Mouse (Mus musculus) embryonic fibroblast, embryonic 13.5 days (primary cell): Measurements from ENCODE around the gene Cacna1s. TPM values are rescaled to one million over a fixed set of nuclear protein-coding genes. Genes with fewer than 3 reads are reported as not detected.

Experiments used
- H3K27ac ChIP-seq: 2 replicates; pipeline ENCODE4 v1.5.1; 2012; ENCODE audit warnings: low read length, control low read depth, inconsistent platforms; ENCODE audit not compliant: insufficient read depth
- H3K4me1 ChIP-seq: 2 replicates; pipeline ENCODE4 v1.6.1; 2011; ENCODE audit warnings: low read length; ENCODE audit not compliant: control insufficient read depth, insufficient read depth
- H3K4me3 ChIP-seq: 2 replicates; pipeline ENCODE4 v1.5.1; 2011; ENCODE audit warnings: mild to moderate bottlenecking, control low read depth, low read length; ENCODE audit not compliant: insufficient read depth
- CTCF ChIP-seq: IDR thresholded peaks from 2 replicates; pipeline ENCODE4 v1.5.1; 2011; ENCODE audit warnings: mild to moderate bottlenecking, control low read depth, low read length, moderate library complexity, borderline replicate concordance; ENCODE audit not compliant: insufficient read depth
- POLR2A ChIP-seq: IDR thresholded peaks from 2 replicates; pipeline ENCODE4 v1.6.1; 2011; ENCODE audit warnings: low read depth, mild to moderate bottlenecking, control low read depth, low read length, moderate library complexity
- polyA plus RNA-seq: library from polyadenylated mRNA; stranded (reverse); fragments of >200 nt; gene quantifications from 2 replicates; pipeline ENCODE4 v1.2.4, GENCODE M21; 2011; ENCODE audit warnings: low read depth; ENCODE audit not compliant: missing spikeins, insufficient read length

Gene Cacna1s
- polyA plus RNA-seq, 1 experiment = not detected

GRCm38 (mm10) chr1:136077656-136078055, 25.1 kb downstream of the Cacna1s start:
- H3K27ac ChIP-seq = no peak overlapping the region
- H3K4me1 ChIP-seq = no peaks in the 10 kb centered on the region
- no peak for TF ChIP-seq CTCF
- no peak for TF ChIP-seq POLR2A
- no peak overlapping the region for H3K4me3 ChIP-seq

- H3K27ac ChIP-seq = no peak overlapping the region
- no peak overlapping the region for H3K4me3 ChIP-seq
- TF ChIP-seq CTCF (no peak), POLR2A (no peak)
- no peaks in the 10 kb centered on the region for H3K4me1 ChIP-seq
These were observed 28.6 kb downstream of the Cacna1s start for GRCm38 (mm10) chr1:136081161-136081560.

GRCm38 (mm10) chr1:136085988-136086685, 33.6 kb downstream of the Cacna1s start:
- TF ChIP-seq POLR2A = no peak
- TF ChIP-seq CTCF = no peak
- Histone ChIP-seq H3K4me3 (no peak overlapping the region), H3K27ac (no peak overlapping the region), H3K4me1 (no peaks in the 10 kb centered on the region)

GRCm38 (mm10) chr1:136089368-136090165, 37.0 kb downstream of the Cacna1s start:
- H3K4me3 ChIP-seq = no peak overlapping the region
- TF ChIP-seq POLR2A = no peak
- no peak for TF ChIP-seq CTCF
- H3K27ac ChIP-seq = no peak overlapping the region
- H3K4me1 ChIP-seq = no peaks in the 10 kb centered on the region

GRCm38 (mm10) chr1:136093726-136094125, 41.2 kb downstream of the Cacna1s start:
- H3K27ac ChIP-seq = no peak overlapping the region
- TF ChIP-seq POLR2A (no peak), CTCF (no peak)
- no peak overlapping the region for H3K4me3 ChIP-seq
- H3K4me1 ChIP-seq = no peaks in the 10 kb centered on the region

- H3K27ac ChIP-seq = no peak overlapping the region
- no peak overlapping the region for H3K4me3 ChIP-seq
- H3K4me1 ChIP-seq = no peaks in the 10 kb centered on the region
- TF ChIP-seq CTCF (no peak), POLR2A (no peak)
These were observed 42.3 kb downstream of the Cacna1s start for GRCm38 (mm10) chr1:136094807-136095206.

GRCm38 (mm10) chr1:136102094-136102493, 49.5 kb downstream of the Cacna1s start:
- H3K27ac ChIP-seq = no peak overlapping the region
- H3K4me1 ChIP-seq = no peaks in the 10 kb centered on the region
- H3K4me3 ChIP-seq = no peak overlapping the region
- TF ChIP-seq POLR2A (no peak), CTCF (no peak)

GRCm38 (mm10) chr1:136102551-136102950, 50.0 kb downstream of the Cacna1s start:
- no peak overlapping the region for H3K27ac ChIP-seq
- no peaks in the 10 kb centered on the region for H3K4me1 ChIP-seq
- H3K4me3 ChIP-seq = no peak overlapping the region
- TF ChIP-seq POLR2A = no peak
- no peak for TF ChIP-seq CTCF

- TF ChIP-seq CTCF (no peak), POLR2A (no peak)
- Histone ChIP-seq H3K4me1 (no peaks in the 10 kb centered on the region), H3K4me3 (no peak overlapping the region), H3K27ac (no peak overlapping the region)
These were observed 50.4 kb downstream of the Cacna1s start for GRCm38 (mm10) chr1:136102981-136103380.

GRCm38 (mm10) chr1:136103696-136104095, 51.1 kb downstream of the Cacna1s start:
- Histone ChIP-seq H3K27ac (no peak overlapping the region), H3K4me1 (no peaks in the 10 kb centered on the region), H3K4me3 (no peak overlapping the region)
- TF ChIP-seq POLR2A (no peak), CTCF (no peak)
